Mouse (Mus musculus) brain, adult 2 months (tissue): Measurements from ENCODE around the gene Mybbp1a.
A peak's percentile ranks its signal among the peaks of the same experiment; 100 is the strongest.
"Not testable (repeated sequence)": the region's sequence is repeated elsewhere in the genome, so short reads cannot be mapped to it uniquely, and the experiment has no call there.

Source experiments
- DNase-seq: peaks from one replicate; pipeline ENCODE4 v3.0.0; 2011; ENCODE audit warnings: low read depth, low spot score

Gene Mybbp1a

DNA sequence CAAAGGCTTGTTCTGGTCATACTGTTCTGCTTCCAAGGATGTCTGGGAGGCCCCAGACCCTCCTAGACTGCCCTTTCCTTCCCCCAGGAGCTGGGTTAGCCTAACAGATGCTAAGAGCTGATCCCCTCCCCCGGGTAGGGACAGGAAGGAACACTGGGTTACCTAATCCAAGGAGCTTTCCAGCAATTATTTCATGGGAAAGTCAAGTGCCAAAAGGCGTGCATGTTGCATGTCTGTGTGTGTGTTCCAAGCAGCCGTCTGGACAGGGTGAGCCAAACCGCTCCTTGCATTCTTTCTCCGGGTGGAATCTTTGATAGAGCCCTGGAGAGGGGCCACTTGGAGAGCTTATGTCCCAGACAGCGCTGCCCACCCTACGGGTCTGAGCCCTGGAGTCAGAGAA is 28.1 kb upstream of the Mybbp1a start:
- no peak for DNase-seq

DNA sequence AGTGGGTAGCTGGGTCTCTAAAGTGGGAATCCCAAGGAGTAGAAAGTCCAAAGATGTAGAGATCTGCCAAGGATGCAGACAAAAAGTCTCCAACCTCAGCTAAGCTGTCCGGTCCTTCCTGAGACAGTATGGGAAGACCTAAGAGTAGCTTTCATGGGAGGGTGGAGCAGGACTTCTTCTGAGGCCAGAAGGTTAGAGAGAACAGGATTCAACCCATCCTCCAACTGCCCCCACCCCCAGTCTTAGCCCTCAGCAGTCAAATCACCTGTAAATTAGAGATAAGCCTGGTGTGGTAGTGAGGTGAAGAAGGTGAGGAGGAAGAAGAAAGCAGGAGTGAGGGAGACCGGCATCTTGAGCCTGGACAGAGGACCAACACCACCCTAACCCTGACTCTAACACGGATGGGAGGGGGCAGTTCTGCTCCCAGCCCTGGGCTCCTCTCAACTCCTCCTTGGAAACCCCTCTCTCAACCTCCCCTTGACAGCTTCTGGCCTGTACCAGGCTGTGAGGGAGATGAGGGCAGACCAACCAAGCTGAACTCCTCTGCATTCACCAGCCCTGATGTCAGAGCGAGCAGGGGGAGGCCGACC is 27.5 kb upstream of the Mybbp1a start:
- DNase-seq: no peak

DNA sequence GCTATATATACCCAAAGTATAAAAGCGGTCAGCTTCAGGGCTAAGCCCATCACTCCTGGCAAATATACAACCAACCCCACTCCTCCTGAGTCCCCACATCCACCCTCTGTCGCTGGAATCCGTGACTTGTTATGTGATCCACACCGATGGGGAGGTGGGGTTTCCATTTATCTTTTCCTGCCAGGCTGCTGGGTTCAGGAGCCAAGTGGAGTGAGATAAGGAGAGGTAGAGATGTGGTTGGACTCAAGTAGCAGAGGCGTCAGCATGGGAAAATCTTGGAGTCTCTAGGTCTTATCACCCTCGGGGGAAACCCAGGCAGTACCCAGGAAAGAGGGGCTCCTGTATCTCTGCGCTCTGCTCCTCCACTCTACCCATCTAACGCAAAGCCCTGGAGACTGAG is 26.0 kb upstream of the Mybbp1a start:
- DNase-seq: no peak

DNA sequence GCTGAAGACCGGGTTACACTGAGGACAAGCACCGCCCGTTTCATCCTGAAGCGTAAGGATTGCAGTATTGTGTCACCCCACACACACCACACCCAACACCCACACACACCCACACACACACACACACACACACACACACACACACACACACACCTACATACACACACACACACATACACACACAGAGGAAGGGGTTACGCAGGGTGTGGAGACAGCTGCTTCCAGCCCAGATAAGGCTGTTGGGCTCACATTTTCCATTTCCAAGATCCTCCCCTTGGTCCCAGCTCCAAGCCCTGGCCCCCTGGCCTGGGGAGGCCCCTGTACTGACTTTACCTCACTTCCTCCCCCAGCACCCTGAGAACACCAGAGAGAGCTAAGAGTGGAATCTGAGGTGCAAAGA is 24.5 kb upstream of the Mybbp1a start:
- DNase-seq: no peak

GRCm38 (mm10) chr11:72417376-72417775 is 23.8 kb upstream of the Mybbp1a start:
- no peak for DNase-seq

GRCm38 (mm10) chr11:72418227-72418626 is 22.9 kb upstream of the Mybbp1a start:
- DNase-seq: no peak

DNA sequence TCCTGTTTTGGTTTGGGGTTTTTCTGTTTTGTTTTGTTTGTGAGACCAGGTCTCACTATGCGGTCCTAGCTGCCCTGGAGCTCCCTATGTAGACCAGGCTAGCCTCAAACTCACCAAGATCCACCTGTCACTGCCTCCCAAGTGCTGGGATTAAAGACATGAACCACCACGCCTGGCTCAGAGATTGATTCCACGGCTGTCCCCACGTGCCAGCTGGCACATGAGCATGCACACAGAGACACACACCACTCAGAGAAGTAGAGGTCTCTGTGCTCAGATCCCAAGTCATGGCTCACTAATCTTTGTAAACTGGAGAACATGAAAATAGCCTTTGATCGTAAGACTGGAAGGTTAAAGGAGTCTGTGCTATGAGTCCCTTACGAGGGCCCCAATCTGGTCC is 22.1 kb upstream of the Mybbp1a start:
- DNase-seq: no peak

DNA sequence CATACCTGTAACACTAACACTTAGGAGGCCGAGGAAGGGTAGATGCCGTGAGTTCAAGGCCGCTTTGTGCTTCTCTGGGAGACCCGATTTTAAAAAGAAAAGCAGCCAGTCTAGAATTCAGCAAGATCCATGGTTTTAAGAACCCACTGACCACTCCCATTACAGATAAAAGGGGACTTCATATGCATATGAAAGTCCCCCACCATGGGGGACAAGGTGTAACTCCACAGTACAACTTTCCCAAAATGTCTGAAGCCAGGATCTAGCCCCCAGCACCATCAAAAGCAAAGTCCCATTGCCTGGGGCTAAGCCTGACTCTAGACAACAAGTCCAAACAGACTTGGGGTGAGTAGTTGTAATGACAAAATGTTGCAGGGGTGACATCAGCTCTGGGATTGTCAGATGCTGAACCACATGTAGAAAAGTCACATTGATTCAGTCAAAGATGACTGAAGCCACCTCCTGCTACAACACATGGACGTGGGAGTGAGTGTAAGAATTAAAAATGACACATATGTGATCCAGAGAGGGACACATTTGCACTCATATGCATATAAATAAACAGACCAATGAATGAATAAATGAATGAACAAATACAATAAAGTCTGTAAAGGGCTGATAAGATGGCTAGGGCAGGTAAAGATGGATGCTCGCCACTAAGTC is 20.6 kb upstream of the Mybbp1a start:
- DNase-seq: peak; percentile 26

DNA sequence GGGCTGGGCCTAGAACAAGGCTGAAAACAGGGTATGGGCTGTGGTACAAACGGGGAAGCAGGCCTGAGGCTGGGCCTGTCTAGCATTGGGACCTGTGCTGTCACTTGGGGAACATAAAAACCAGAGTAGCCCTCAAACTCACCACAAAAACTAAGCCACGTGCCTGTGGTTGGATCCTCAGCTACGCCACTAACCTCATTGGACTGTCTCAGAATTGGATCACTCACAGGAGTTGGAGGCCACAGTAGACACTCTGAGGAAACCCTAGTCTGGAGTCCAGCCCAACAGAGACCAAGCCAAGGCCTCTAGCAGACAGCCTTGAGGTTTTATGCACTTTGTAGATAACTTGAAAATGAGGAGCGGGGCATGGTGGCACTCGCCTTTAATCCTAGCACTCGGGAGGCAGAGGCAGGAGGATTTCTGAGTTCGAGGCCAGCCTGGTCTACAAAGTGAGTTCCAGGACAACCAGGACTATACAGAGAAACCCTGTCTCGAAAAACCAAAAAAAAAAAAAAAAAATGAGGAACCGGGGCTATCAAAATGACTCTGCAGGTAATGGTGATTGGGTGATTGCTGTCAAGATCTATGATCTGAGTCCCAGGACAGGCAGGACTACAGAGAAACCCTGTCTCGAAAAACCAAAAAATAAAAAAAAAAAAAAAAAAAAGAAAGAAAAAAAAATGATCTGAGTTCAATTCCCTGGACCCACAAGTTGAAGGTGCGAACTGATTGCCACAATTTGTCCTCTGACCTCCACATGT is 19.5 kb upstream of the Mybbp1a start:
- no peak for DNase-seq

DNA sequence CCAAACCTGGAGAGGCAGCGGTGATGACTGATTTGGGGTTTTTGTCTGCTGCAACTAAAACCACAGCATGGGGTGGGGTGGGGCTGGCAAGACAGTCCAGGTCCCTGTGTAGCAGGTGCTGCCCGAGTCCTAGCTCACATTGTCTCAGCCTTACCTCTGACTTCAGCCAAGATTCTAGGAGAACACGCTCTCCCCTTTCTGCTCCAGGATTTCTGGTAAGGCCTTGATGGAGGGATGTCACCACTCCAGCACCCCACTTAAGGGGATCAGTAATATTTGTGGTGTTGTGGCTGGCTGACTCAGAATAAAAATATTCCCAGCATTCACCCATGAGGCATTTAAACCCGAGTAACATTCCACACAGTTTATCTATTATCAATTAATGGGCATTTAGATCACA is 17.5 kb upstream of the Mybbp1a start:
- DNase-seq: no peak

GRCm38 (mm10) chr11:72425201-72425600 is 16.0 kb upstream of the Mybbp1a start:
- DNase-seq: no peak

- DNase-seq: no peak
Observed at GRCm38 (mm10) chr11:72426884-72427283, 14.3 kb upstream of the Mybbp1a start.

- DNase-seq: peak; percentile 79
Observed at GRCm38 (mm10) chr11:72428694-72429093, 12.5 kb upstream of the Mybbp1a start.

GRCm38 (mm10) chr11:72429288-72429690 is 11.9 kb upstream of the Mybbp1a start:
- DNase-seq: peak; percentile 89

- not testable (repeated sequence) for DNase-seq
Observed at GRCm38 (mm10) chr11:72430311-72431068, 10.7 kb upstream of the Mybbp1a start.

GRCm38 (mm10) chr11:72434963-72435693 is 6.0 kb upstream of the Mybbp1a start, which contains the start of gene Ggt6:
Ggt6 (plus strand) TSS chr11:72435526.
- no peak for DNase-seq

DNA sequence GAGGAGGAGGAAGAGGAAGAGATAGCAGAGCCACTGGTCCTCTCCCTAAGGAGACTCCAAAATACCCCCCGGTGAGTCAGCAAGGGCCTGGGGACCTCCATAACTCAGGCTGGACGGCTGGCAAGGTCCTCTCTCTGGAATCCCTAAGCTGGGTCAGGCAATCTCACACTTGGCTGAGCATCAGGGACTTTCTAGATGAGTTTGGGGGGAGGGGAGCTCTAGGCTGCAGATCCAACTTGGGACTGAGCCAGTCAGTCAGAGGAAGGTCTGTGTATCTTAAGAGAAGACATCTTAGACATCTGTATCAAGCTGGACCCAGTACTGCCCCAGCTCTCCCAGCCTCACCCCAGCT is 5.5 kb upstream of the Mybbp1a start:
- no peak for DNase-seq

GRCm38 (mm10) chr11:72436271-72436670 is 4.9 kb upstream of the Mybbp1a start:
- DNase-seq: peak; percentile 55

GRCm38 (mm10) chr11:72436756-72437650 is 4.2 kb upstream of the Mybbp1a start:
- DNase-seq: peak; percentile 87

GRCm38 (mm10) chr11:72438411-72438810 is 2.7 kb upstream of the Mybbp1a start:
- no peak for DNase-seq
